Mouse (Mus musculus): ENCODE measurements around the gene Morc1. TPM values are rescaled to one million over a fixed set of nuclear protein-coding genes. Genes with fewer than 3 reads are reported as not detected.

Morc1 gene
- total RNA-seq (2021): under 1 TPM; 0.12 TPM

DNA sequence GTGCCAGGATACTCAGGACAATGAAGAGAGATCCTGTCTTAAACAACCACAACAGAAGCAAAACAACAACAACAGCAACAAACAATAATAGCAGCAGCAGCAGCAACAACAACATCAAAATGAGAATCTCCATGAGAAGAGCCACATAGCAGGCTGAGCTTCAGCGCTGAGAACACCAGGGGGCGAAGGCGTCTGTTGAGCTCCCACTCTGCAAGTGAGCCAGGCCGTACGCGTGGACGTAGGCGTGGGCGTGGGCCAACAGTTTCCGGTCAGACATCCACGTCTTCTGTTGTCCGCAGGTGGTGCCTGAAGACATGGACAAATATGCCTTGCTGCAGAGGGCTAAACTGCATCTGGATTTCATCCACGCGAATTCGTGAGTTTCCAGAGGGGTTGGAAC, at the start of gene Morc1:
TSS of gene Morc1 (plus strand) at position 211 of the 400 bp plus-strand sequence.
- no peak for DNase-seq (ENCODE audit: extremely low spot score in 1 of 2, low spot score in 1 of 2)

DNA sequence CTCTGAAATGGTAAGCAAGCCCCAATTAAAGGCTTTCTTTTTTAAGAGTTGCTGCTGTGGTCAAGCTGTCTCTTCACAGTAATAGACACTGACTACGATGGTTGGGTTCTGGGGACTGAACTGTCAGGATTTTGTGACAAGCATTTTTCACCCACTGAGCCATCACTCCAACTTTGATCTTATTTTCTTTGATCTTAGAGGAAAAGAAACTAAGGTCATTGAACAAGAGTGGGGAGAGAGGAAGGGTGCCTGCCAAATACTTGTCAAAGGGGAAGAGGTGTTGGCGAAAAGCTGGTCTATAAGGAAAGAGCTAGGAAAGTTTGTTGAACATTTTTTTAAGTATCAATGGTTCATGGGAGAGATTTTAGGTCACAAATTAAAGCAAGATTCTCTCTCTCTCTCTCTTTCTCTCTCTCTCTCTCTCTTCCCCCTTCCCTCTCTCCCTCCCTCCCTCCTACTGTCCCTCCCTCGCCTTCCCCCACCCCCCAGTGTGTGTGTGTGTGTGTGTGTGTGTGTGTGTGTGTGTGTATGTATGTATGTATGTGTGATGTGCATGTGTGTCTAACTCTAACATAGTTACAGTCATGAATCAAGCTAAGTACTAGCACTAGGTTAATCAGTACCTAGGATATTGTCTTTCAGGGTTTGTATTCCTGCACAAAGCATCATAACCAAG, 47.3 kb upstream of the Morc1 start:
- DNase-seq (ENCODE audit: extremely low spot score in 1 of 2, low spot score in 1 of 2): no peak

DNA sequence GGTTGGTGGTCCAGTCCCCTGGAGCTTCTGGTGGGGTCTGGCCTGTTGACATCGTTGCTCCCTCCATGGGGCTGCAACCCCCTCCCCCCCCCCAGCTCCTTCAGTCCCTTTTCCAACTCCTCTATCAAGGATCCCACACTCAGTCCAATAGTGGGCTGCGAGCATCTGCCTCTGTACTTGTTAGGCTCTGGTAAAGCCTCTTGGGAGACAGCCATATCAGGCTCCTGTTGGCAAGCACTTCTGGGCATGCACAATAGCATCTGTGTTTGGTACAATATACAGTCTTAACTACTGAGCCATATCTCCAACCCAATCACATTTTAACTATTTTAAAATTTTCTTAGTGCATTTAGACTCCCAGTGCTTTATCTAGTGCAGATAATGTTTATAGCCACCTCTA, 44.1 kb upstream of the Morc1 start:
- peak in 1 of 2 experiments; percentile 22 for DNase-seq (ENCODE audit: extremely low spot score in 1 of 2, low spot score in 1 of 2)

GRCm38 (mm10) chr16:48395278-48395677, 35.8 kb upstream of the Morc1 start:
- no peak for DNase-seq (ENCODE audit: extremely low spot score in 1 of 2, low spot score in 1 of 2)

- no peak for DNase-seq (ENCODE audit: extremely low spot score in 1 of 2, low spot score in 1 of 2)
Observed at GRCm38 (mm10) chr16:48402963-48403362, 28.1 kb upstream of the Morc1 start.

DNA sequence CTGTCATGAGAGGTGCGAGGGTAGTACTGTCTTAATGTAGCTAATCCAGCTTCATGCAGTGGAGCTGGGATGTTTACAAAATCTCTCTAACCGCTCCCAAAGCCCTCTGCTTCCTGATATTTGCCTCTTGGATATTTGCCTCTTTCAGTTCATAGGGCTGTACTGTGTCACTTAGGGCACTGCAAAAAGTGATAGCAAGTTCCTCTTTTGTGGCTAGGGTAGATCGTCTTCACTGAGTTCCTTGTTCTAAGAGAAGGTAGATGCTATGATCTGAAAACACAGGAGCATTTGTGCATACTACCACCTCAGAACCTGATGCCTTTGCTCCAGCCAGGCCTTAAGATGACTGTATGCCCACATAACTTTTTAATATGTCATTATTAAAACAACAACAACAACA, 27.6 kb upstream of the Morc1 start:
- no peak for DNase-seq (ENCODE audit: extremely low spot score in 1 of 2, low spot score in 1 of 2)

GRCm38 (mm10) chr16:48404009-48404408, 27.0 kb upstream of the Morc1 start:
- DNase-seq (ENCODE audit: extremely low spot score in 1 of 2, low spot score in 1 of 2): no peak

- DNase-seq (ENCODE audit: extremely low spot score in 1 of 2, low spot score in 1 of 2): no peak
Observed at GRCm38 (mm10) chr16:48405674-48406403, 25.2 kb upstream of the Morc1 start.

DNA sequence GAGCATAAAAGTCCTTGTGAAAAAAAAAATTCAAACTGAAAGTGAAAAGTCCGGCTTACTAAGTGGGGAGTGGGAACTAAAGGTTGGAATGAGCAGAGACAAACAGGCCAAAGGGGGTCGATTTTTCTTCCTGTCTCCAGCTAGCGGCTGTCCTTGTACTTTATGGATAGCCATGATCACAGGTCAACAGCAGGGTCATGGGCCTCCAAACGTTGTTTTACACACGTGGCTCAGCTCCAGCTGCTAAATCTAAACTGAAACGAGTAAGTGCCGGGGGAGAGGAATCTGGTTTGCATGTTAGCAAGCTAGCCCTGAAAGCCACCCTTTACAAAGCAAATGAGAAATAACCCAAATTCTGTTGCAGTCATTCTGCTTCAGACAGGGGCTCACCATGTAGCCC, 21.5 kb upstream of the Morc1 start:
- no peak for DNase-seq (ENCODE audit: extremely low spot score in 1 of 2, low spot score in 1 of 2)

DNA sequence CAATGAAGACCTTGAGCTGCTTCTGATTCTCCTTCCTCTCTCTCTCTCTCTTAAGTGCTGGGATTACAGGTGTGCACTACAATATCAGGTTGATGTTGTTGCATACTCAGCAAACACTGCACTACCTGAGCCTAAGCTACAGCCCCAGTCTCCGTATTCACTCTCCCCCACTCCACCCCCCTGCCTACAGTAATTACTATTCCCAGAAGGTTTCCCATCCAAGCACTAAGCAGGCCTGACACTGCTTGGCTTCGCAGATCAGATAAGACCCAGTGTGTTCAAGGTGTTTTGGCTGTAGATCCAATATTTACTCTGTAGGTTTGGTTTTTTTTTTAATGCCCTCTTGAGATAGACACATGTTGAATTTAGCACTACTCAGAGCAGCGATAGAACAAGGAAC, 20.9 kb upstream of the Morc1 start:
- DNase-seq (ENCODE audit: extremely low spot score in 1 of 2, low spot score in 1 of 2): no peak

- DNase-seq (ENCODE audit: extremely low spot score in 1 of 2, low spot score in 1 of 2): no peak
Observed at GRCm38 (mm10) chr16:48412246-48412645, 18.8 kb upstream of the Morc1 start, which contains the start of gene Gm5485. TSS of gene Gm5485 (minus strand) at chr16:48412416.

DNA sequence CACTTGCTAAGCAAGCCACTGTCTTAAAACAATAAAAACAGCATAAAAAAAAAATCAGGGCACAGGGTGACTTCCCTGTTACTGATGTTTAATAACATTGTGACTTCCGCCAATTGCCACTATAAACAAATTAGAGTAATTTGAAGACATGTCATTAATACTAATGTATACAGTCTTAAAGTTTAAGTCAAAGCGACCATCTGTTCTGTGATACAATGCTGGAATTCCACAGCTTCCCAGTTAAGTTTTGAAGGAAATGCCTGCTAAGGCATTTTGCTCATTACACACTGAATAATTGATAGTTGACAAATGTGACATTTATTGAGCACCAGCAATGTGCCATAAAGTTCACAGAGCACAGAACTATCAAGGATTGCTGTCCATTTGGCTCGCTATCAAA, 12.5 kb upstream of the Morc1 start:
- DNase-seq (ENCODE audit: extremely low spot score in 1 of 2, low spot score in 1 of 2): no peak

DNA sequence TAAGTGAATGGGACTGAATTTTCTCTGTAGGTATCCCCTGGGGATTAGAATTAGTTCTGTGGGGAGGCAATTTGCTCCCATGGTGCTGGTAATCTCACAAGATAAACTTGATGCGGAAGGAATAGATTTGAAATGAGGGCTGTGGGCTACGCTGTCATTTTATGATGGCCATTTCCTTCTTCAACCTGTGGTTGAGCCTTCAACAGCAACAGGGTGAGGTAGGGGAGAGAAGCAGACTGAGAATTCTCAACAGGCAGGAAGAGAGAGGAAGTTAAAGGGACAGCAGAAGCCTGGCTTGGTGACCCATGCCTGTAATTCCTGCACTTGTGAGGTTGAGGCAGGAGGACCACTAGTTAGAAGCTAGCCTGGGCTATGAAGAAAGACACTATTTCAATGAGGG, 12.0 kb upstream of the Morc1 start:
- DNase-seq (ENCODE audit: extremely low spot score in 1 of 2, low spot score in 1 of 2): no peak

- no peak for DNase-seq (ENCODE audit: extremely low spot score in 1 of 2, low spot score in 1 of 2)
Observed at GRCm38 (mm10) chr16:48422501-48422900, 8.5 kb upstream of the Morc1 start.

DNA sequence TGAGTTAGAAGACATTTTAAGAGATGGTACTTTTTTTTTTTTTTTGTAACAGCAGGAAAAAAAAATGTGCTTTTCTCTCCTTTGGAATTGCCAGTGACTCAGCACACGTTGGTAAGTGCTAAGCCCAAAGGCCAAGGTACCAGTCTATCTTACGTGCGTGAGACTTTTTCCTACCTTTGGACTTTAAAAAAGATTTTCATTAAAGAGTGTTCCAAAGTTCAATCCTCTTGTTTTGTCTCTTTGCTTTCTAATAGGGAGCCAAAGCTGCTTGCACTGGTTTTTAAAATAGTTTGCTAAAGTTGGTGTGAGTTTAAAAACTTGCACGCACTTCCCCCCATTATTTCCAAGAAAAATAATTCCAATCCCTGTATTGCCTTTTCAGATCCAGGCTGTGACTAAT, 7.0 kb upstream of the Morc1 start:
- DNase-seq (ENCODE audit: extremely low spot score in 1 of 2, low spot score in 1 of 2): no peak

DNA sequence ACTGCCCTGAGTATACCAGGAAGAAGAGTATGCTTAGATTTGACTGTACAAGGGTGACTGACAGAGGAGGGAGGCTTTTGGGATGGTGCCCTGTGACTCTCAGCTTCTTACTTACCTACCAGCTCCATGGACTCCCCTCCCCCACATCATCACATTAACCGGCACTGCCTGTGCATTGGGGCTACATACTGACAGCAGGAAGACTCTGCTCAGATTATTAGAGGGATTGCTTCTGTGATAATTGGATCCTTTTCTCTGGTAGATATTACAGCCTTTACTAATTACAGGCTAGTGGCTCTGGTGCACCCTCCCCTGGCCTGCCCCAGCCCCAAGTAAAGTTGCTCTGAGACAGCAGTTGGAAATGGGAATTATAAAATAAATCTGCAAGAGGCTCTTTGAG, 1.6 kb upstream of the Morc1 start:
- DNase-seq (ENCODE audit: extremely low spot score in 1 of 2, low spot score in 1 of 2): no peak

DNA sequence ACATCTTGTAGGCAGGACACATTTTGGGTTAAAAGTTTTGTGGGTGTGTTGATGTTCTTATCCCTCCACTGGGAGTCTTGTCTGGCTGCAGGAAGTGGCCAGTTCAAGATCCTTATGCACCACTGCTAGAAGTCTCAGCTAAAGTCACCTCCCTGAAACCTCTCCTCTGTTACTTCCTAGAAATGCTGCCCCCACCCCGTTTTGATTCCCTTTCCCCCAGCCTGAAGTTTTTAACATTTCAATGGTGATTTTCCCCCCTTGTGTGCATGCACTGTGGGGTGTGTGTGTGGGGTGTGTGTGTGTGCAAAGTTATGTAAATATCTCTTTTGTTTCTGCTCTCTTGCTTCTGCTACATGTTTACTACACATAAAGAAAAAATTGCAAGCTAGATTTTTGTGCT, 4.4 kb downstream of the Morc1 start:
- DNase-seq (ENCODE audit: extremely low spot score in 1 of 2, low spot score in 1 of 2): no peak

DNA sequence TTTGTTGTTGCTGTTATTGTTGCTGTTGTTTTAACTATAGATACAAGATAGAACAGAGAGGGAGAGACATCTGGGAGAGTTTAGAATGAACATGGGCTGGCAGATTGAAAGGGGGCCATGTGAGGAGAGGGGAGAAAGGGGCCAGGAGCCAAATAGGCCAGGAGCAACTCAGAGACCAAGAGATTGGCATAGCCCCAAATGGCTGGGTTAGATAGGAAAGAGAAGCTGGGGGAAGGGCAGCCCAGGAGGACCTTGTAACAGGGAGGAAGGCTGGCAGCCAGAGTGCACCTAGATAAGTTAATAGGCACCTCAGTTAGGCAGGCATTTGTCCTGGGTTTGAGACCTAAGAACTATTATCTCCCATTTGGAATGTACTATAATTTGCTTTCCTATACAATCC, 6.4 kb downstream of the Morc1 start:
- no peak for DNase-seq (ENCODE audit: extremely low spot score in 1 of 2, low spot score in 1 of 2)

- no peak for DNase-seq (ENCODE audit: extremely low spot score in 1 of 2, low spot score in 1 of 2)
Observed at GRCm38 (mm10) chr16:48444589-48444988, 13.6 kb downstream of the Morc1 start.

DNA sequence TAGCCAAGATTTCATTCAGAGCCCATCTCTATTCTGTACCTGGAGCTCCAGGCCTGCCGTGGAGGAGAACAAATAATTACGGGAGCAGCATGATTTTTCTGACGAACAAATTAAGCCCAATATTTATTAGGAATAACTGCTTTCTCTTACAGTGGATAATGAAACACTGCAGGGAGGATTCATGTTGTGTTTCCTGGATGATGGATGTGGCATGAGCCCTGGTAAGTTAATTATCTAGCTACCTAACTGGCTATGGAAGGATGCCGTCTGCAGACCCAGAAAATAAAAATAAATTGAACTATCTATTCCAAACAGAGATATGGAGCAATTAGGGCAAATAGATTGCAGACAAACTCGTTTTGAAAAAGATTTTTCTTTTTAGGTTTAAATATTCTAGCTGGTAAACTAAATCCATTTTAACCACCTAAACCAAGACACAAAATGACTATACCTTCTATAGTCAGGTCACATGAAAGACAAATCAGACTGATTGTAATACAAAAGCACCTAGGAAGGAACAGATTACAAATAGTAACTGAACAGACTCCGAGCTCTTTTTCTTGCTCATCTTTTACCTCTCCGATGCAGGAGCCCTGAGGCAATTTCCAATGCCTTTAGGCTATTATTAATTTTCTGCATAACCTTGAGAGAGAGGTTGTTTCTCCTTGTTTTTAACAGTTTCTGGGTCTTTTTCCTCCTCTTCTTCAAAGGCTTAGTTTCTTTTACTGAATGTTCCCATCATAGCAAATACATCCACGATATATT, 15.3 kb downstream of the Morc1 start:
- no peak for DNase-seq (ENCODE audit: extremely low spot score in 1 of 2, low spot score in 1 of 2)

GRCm38 (mm10) chr16:48453264-48453663, 22.2 kb downstream of the Morc1 start:
- DNase-seq (ENCODE audit: extremely low spot score in 1 of 2, low spot score in 1 of 2): no peak

All from layer of hippocampus, postnatal 25 days (tissue).